Mouse (Mus musculus): ENCODE measurements around the gene Hist2h2aa1. TPM values are rescaled to one million over a fixed set of nuclear protein-coding genes. Genes with fewer than 3 reads are reported as not detected.
A peak's percentile ranks its signal among the peaks of the same experiment; 100 is the strongest.
"Not testable (repeated sequence)": the region's sequence is repeated elsewhere in the genome, so short reads cannot be mapped to it uniquely, and the experiment has no call there.

The Hist2h2aa1 gene
- 230 and 263 TPM in 2 replicates for total RNA-seq (2014; rRNA removed)
- polyA plus RNA-seq (2012; rRNA removed), result 428 and 563 TPM in 2 replicates

- Histone ChIP-seq H3K9ac (ENCODE audit: low read depth, low read length) (peak within 1 kb of the TSS; percentile 91), H3K4me3 (ENCODE audit: insufficient read depth, low read depth, low read length) (peak within 1 kb of the TSS; percentile 78), H3K27ac (replicated peaks; ENCODE audit: insufficient read depth, low read depth, low read length) (peak within 1 kb of the TSS; percentile 99)
- H3K79me2 ChIP-seq (ENCODE audit: control insufficient read depth, insufficient read depth, low read length); H3K27me3 ChIP-seq (ENCODE audit: control insufficient read depth, insufficient read depth, low read length); H3K4me1 ChIP-seq (ENCODE audit: control insufficient read depth, insufficient read depth, low read length); H3K36me3 ChIP-seq (ENCODE audit: control insufficient read depth, insufficient read depth, low read length): not testable (repeated sequence)
- WGBS, result 0% methylated on average over 21 of the region's 88 CpGs
- peak; percentile 83 for DNase-seq (ENCODE audit: extremely low read depth, low read depth, low spot score)
- 0 out of 2 replicates have a peak, but pooled peaks have one; percentile 9 for TF ChIP-seq POLR2A (IDR thresholded peaks at IDR 0.05; ENCODE audit: extremely low read depth, insufficient read depth, low read length)
These were observed at the start of gene Hist2h2aa1 for GRCm38 (mm10) chr3:96245003-96245886. Hist2h2aa1 (plus strand) TSS chr3:96245497.

- H3K4me3 ChIP-seq (ENCODE audit: insufficient read depth, low read depth, low read length), result no peak overlapping the region
- TF ChIP-seq CTCF (IDR thresholded peaks at IDR 0.05; ENCODE audit: low read depth, low read length), result no peak
- TF ChIP-seq POLR2A (IDR thresholded peaks at IDR 0.05; ENCODE audit: extremely low read depth, insufficient read depth, low read length), result no peak
- H3K79me2 ChIP-seq (ENCODE audit: control insufficient read depth, insufficient read depth, low read length), result no peaks in the 10 kb centered on the region
- DNase-seq (ENCODE audit: extremely low read depth, low read depth, low spot score), result no peak
- no peaks in the 10 kb centered on the region for H3K36me3 ChIP-seq (ENCODE audit: control insufficient read depth, insufficient read depth, low read length)
- no peak overlapping the region for H3K9ac ChIP-seq (ENCODE audit: low read depth, low read length)
- no peak overlapping the region for H3K27ac ChIP-seq (replicated peaks; ENCODE audit: insufficient read depth, low read depth, low read length)
- peaks cover 4% of the 10 kb centered on the region; the same call in 1 of the 2 replicates for H3K4me1 ChIP-seq (ENCODE audit: control insufficient read depth, insufficient read depth, low read length)
- no peaks in the 10 kb centered on the region for H3K27me3 ChIP-seq (ENCODE audit: control insufficient read depth, insufficient read depth, low read length)
- 93% methylated on average over 11 of the region's 11 CpGs for WGBS
These were observed 49.5 kb upstream of the Hist2h2aa1 start for GRCm38 (mm10) chr3:96195616-96196313.

- Histone ChIP-seq H3K27ac (replicated peaks; ENCODE audit: insufficient read depth, low read depth, low read length) (peak overlapping the region; percentile 77), H3K9ac (ENCODE audit: low read depth, low read length) (peak overlapping the region; percentile 62), H3K27me3 (ENCODE audit: control insufficient read depth, insufficient read depth, low read length) (no peaks in the 10 kb centered on the region), H3K36me3 (ENCODE audit: control insufficient read depth, insufficient read depth, low read length) (no peaks in the 10 kb centered on the region), H3K4me1 (ENCODE audit: control insufficient read depth, insufficient read depth, low read length) (peaks cover 4% of the 10 kb centered on the region; the same call in 1 of the 2 replicates), H3K4me3 (ENCODE audit: insufficient read depth, low read depth, low read length) (peak overlapping the region; percentile 58), H3K79me2 (ENCODE audit: control insufficient read depth, insufficient read depth, low read length) (no peaks in the 10 kb centered on the region)
- WGBS, result 21% methylated on average over 27 of the region's 27 CpGs
- no peak for DNase-seq (ENCODE audit: extremely low read depth, low read depth, low spot score)
- TF ChIP-seq CTCF (IDR thresholded peaks at IDR 0.05; ENCODE audit: low read depth, low read length) (peak; percentile 38; the same call in 1 of the 2 replicates), POLR2A (IDR thresholded peaks at IDR 0.05; ENCODE audit: extremely low read depth, insufficient read depth, low read length) (no peak)
These were observed 48.7 kb upstream of the Hist2h2aa1 start for GRCm38 (mm10) chr3:96196437-96197128.

- H3K36me3 ChIP-seq (ENCODE audit: control insufficient read depth, insufficient read depth, low read length), result no peaks in the 10 kb centered on the region
- WGBS, result under 1% methylated on average over 50 of the region's 50 CpGs
- no peaks in the 10 kb centered on the region for H3K27me3 ChIP-seq (ENCODE audit: control insufficient read depth, insufficient read depth, low read length)
- peak overlapping the region; percentile 62 for H3K9ac ChIP-seq (ENCODE audit: low read depth, low read length)
- DNase-seq (ENCODE audit: extremely low read depth, low read depth, low spot score), result peak; percentile 90
- TF ChIP-seq POLR2A (IDR thresholded peaks at IDR 0.05; ENCODE audit: extremely low read depth, insufficient read depth, low read length) (peak; percentile 75), CTCF (IDR thresholded peaks at IDR 0.05; ENCODE audit: low read depth, low read length) (no peak)
- H3K79me2 ChIP-seq (ENCODE audit: control insufficient read depth, insufficient read depth, low read length), result no peaks in the 10 kb centered on the region
- peak overlapping the region; percentile 77 for H3K27ac ChIP-seq (replicated peaks; ENCODE audit: insufficient read depth, low read depth, low read length)
- peak overlapping the region; percentile 58 for H3K4me3 ChIP-seq (ENCODE audit: insufficient read depth, low read depth, low read length)
- peaks cover 4% of the 10 kb centered on the region; the same call in 1 of the 2 replicates for H3K4me1 ChIP-seq (ENCODE audit: control insufficient read depth, insufficient read depth, low read length)
These were observed 48.1 kb upstream of the Hist2h2aa1 start for GRCm38 (mm10) chr3:96197129-96197749.

GRCm38 (mm10) chr3:96198181-96198580, 47.1 kb upstream of the Hist2h2aa1 start:
- peak overlapping the region; percentile 13; the same call in 1 of the 2 replicates for H3K9ac ChIP-seq (ENCODE audit: low read depth, low read length)
- TF ChIP-seq CTCF (IDR thresholded peaks at IDR 0.05; ENCODE audit: low read depth, low read length), result no peak
- no peak for TF ChIP-seq POLR2A (IDR thresholded peaks at IDR 0.05; ENCODE audit: extremely low read depth, insufficient read depth, low read length)
- peak overlapping the region; percentile 40 for H3K27ac ChIP-seq (replicated peaks; ENCODE audit: insufficient read depth, low read depth, low read length)
- peak overlapping the region; percentile 38; the same call in 1 of the 2 replicates for H3K4me3 ChIP-seq (ENCODE audit: insufficient read depth, low read depth, low read length)
- peaks cover 4% of the 10 kb centered on the region; the same call in 1 of the 2 replicates for H3K4me1 ChIP-seq (ENCODE audit: control insufficient read depth, insufficient read depth, low read length)
- no peaks in the 10 kb centered on the region for H3K79me2 ChIP-seq (ENCODE audit: control insufficient read depth, insufficient read depth, low read length)
- H3K27me3 ChIP-seq (ENCODE audit: control insufficient read depth, insufficient read depth, low read length), result no peaks in the 10 kb centered on the region
- DNase-seq (ENCODE audit: extremely low read depth, low read depth, low spot score), result peak; percentile 81
- no peaks in the 10 kb centered on the region for H3K36me3 ChIP-seq (ENCODE audit: control insufficient read depth, insufficient read depth, low read length)
- WGBS, result 3% methylated on average over 6 of the region's 6 CpGs

- WGBS, result 28% methylated on average over 8 of the region's 8 CpGs
- H3K4me3 ChIP-seq (ENCODE audit: insufficient read depth, low read depth, low read length); H3K27ac ChIP-seq (replicated peaks; ENCODE audit: insufficient read depth, low read depth, low read length); H3K79me2 ChIP-seq (ENCODE audit: control insufficient read depth, insufficient read depth, low read length); DNase-seq (ENCODE audit: extremely low read depth, low read depth, low spot score); H3K9ac ChIP-seq (ENCODE audit: low read depth, low read length); H3K36me3 ChIP-seq (ENCODE audit: control insufficient read depth, insufficient read depth, low read length); H3K27me3 ChIP-seq (ENCODE audit: control insufficient read depth, insufficient read depth, low read length); H3K4me1 ChIP-seq (ENCODE audit: control insufficient read depth, insufficient read depth, low read length): not testable (repeated sequence)
These were observed 46.6 kb upstream of the Hist2h2aa1 start for GRCm38 (mm10) chr3:96198601-96199251.

All from liver, adult 2 months (tissue).